Mouse (Mus musculus) spleen, adult 2 months (tissue): Measurements from ENCODE around the gene Pld5. TPM values are rescaled to one million over a fixed set of nuclear protein-coding genes. Genes with fewer than 3 reads are reported as not detected.

Source experiments
- DNase-seq, 2 experiments: peaks; one replicate each; pipeline versions ENCODE4 v3.0.0 to v3.0.0-alpha.2; 2012 to 2021; ENCODE audit warnings: low spot score in 2 of 2, low read depth in 1 of 2
- H3K27ac ChIP-seq: fragments of 200-500 bp; 2 replicates; pipeline ENCODE4 v1.5.1; 2012; ENCODE audit warnings: low read length, inconsistent platforms; ENCODE audit not compliant: insufficient read depth
- H3K27me3 ChIP-seq: fragments of 200-500 bp; 2 replicates; pipeline ENCODE4 v1.6.1; 2012; ENCODE audit warnings: mild to moderate bottlenecking, moderate library complexity, low read length, inconsistent platforms; ENCODE audit not compliant: control insufficient read depth, insufficient read depth
- H3K36me3 ChIP-seq: fragments of 200-500 bp; 2 replicates; pipeline ENCODE4 v1.6.1; 2012; ENCODE audit warnings: mild to moderate bottlenecking, low read length, inconsistent platforms; ENCODE audit not compliant: control insufficient read depth, insufficient read depth
- H3K4me1 ChIP-seq: fragments of 200-500 bp; 2 replicates; pipeline ENCODE4 v1.6.1; 2011; ENCODE audit warnings: inconsistent platforms; ENCODE audit not compliant: control insufficient read depth, insufficient read depth, insufficient read length
- H3K4me3 ChIP-seq: fragments of 200-500 bp; 2 replicates; pipeline ENCODE4 v1.5.1; 2011; ENCODE audit warnings: mild to moderate bottlenecking, inconsistent platforms; ENCODE audit not compliant: insufficient read depth, insufficient read length; ENCODE audit errors: extremely low read depth
- CTCF ChIP-seq: fragments of 200-500 bp; IDR thresholded peaks from 2 replicates; pipeline ENCODE4 v1.5.1; 2011; ENCODE audit warnings: mild to moderate bottlenecking, inconsistent platforms; ENCODE audit not compliant: insufficient read depth, insufficient read length, insufficient replicate concordance; ENCODE audit errors: extremely low read depth
- POLR2A ChIP-seq: fragments of 200-500 bp; IDR thresholded peaks from 2 replicates; pipeline ENCODE4 v1.6.1; 2011; ENCODE audit warnings: low read depth, low read length, inconsistent platforms
- WGBS: fragments of 180-500 bp; shearing (Covaris S2); methylation state at CpG from one replicate; pipeline ENCODE4 v1.1.7; 2018; 5-methylcytosine and 5-hydroxymethylcytosine counted together
- polyA plus RNA-seq: library from polyadenylated mRNA; depleted of rRNA; stranded (reverse); fragments of >200 nt; gene quantifications from 2 replicates; pipeline ENCODE4 v1.2.3, GENCODE M21; 2012

The Pld5 gene
- polyA plus RNA-seq, 1 experiment: not detected

DNA sequence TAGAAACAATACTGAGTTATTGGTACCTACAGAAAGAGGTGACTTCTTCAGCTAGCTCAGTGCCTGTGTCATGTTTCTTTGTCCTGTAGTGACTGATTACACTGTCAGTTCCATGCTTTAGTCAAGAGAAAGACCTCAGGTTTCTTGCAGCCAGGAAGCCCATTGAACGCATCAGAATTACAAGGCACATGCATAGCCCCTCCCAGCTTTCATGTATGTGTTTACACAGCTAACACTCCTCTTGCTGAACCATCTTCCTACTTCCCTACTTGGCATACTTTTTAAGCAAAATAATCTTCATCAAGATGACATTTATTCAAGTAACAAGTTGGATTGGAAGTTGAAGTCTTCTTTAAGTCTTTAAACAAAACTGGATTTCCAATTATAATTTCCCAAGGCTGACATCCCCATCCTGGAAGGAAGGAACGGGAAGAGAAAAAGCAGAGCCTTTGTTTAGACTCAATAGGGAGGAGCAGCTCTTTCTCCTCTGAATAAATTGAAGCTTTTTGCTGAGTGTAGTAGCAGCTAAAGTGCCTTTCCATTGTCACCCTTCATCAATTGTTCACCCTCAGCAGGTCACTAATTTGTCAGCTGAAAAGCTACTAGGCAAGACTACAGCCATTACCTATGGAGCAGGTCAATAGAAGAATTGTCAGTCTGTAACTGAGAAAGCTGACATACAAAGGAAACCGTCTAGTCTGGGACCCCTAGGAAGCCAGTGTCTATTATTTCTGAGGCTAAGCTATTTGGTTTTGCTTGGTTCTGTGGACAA, 261.4 kb downstream of the Pld5 start:
- 80% methylated on average over 3 of the region's 3 CpGs for WGBS
- H3K27ac ChIP-seq: no peak overlapping the region
- H3K4me3 ChIP-seq: no peak overlapping the region
- no peak for DNase-seq
- no peaks in the 10 kb centered on the region for H3K27me3 ChIP-seq
- H3K4me1 ChIP-seq: no peaks in the 10 kb centered on the region
- no peaks in the 10 kb centered on the region for H3K36me3 ChIP-seq
- TF ChIP-seq POLR2A (no peak), CTCF (no peak)

- H3K4me3 ChIP-seq: no peak overlapping the region
- H3K27me3 ChIP-seq: no peaks in the 10 kb centered on the region
- DNase-seq: no peak
- TF ChIP-seq POLR2A: no peak
- TF ChIP-seq CTCF: no peak
- H3K36me3 ChIP-seq: no peaks in the 10 kb centered on the region
- H3K4me1 ChIP-seq: no peaks in the 10 kb centered on the region
- no peak overlapping the region for H3K27ac ChIP-seq
Observed at GRCm38 (mm10) chr1:176011535-176011934, 263.6 kb downstream of the Pld5 start.

GRCm38 (mm10) chr1:176011072-176011471, 264.0 kb downstream of the Pld5 start:
- no peak overlapping the region for H3K27ac ChIP-seq
- no peak for DNase-seq
- H3K36me3 ChIP-seq: no peaks in the 10 kb centered on the region
- no peak for TF ChIP-seq POLR2A
- no peak for TF ChIP-seq CTCF
- no peak overlapping the region for H3K4me3 ChIP-seq
- H3K4me1 ChIP-seq: no peaks in the 10 kb centered on the region
- H3K27me3 ChIP-seq: no peaks in the 10 kb centered on the region

DNA sequence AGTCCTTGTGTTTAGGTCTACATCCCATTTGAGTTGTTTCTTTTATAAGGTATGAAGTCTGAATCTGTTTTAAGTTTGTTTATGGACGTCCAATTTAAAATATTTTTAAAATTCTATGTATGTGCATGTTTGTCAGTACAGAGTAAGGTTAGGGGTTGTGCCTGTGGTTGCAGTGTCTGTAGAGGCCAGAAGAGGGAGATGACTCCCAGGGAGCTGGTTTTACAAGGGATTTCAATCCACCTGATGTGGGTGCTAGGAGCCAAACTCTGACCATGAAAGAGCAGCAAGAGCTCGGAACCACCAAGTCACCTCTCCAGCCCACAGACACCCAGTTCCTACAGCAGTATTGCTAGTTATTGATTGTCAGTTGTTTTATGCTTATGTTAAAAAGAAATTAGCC, 266.7 kb downstream of the Pld5 start:
- H3K4me1 ChIP-seq: no peaks in the 10 kb centered on the region
- no peak for DNase-seq
- WGBS: 84% methylated on average over 2 of the region's 2 CpGs
- no peak overlapping the region for H3K4me3 ChIP-seq
- H3K27me3 ChIP-seq: no peaks in the 10 kb centered on the region
- no peaks in the 10 kb centered on the region for H3K36me3 ChIP-seq
- H3K27ac ChIP-seq: no peak overlapping the region
- TF ChIP-seq CTCF: no peak
- no peak for TF ChIP-seq POLR2A

DNA sequence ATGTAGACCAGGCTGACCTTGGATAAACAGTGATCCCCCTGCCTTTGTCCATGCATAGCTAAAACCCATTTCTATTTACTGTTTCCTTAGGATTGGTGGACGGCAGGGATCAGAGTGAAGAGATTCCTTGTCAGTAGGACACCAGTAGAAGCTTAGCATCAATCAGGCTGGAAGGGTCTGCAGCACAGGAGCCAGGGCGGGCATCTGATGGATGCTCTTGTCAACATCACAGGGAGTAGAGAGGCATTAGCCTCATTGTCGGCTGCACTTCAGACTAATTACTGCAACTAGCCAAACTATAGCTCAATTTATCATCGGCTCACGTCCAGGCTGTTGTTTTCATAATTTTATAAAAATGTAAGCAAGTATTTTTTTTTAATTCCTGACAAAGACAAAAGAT, 274.5 kb downstream of the Pld5 start:
- H3K4me1 ChIP-seq: no peaks in the 10 kb centered on the region
- TF ChIP-seq POLR2A: no peak
- TF ChIP-seq CTCF: no peak
- H3K27ac ChIP-seq: no peak overlapping the region
- no peak for DNase-seq
- no peaks in the 10 kb centered on the region for H3K27me3 ChIP-seq
- 83% methylated on average over 5 of the region's 5 CpGs for whole genome bisulfite sequencing
- no peak overlapping the region for H3K4me3 ChIP-seq
- H3K36me3 ChIP-seq: no peaks in the 10 kb centered on the region

DNA sequence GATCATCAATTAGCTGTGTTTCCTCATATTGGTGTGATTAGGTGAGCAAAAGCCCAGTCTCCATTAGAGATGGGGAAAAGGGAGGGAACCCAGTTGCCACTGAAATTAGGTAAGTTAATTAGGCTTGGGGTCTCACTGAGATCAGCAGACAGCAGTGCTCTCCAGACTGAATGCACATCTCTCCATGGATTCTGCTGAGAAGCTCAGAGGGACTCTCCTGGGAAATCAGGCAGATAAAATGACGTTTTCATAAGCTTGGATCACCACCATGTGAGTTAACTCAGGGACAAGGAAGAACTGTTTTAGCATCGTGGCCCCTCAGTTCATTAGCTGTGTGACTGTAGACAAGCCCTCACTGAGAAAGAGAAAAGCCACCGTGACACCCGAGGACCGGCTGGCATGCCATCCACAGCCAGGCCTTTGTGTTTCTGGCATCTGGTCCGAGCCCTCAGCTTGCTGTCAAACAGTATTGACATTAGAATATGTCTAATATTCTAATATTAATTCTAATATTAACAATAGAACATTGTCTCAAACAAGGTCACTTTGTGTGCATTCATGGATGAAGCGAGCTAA, 277.9 kb downstream of the Pld5 start:
- H3K27me3 ChIP-seq: no peaks in the 10 kb centered on the region
- no peak overlapping the region for H3K4me3 ChIP-seq
- DNase-seq: no peak
- 80% methylated on average over 7 of the region's 7 CpGs for WGBS
- no peak overlapping the region for H3K27ac ChIP-seq
- no peaks in the 10 kb centered on the region for H3K4me1 ChIP-seq
- TF ChIP-seq POLR2A (no peak), CTCF (no peak)
- no peaks in the 10 kb centered on the region for H3K36me3 ChIP-seq

GRCm38 (mm10) chr1:175988912-175989311, 286.2 kb downstream of the Pld5 start:
- Histone ChIP-seq H3K4me3 (no peak overlapping the region), H3K4me1 (no peaks in the 10 kb centered on the region), H3K27me3 (no peaks in the 10 kb centered on the region), H3K36me3 (no peaks in the 10 kb centered on the region), H3K27ac (no peak overlapping the region)
- no peak for DNase-seq
- TF ChIP-seq POLR2A: no peak
- no peak for TF ChIP-seq CTCF
- 87% methylated on average over 4 of the region's 4 CpGs for WGBS
